Mouse (Mus musculus): ENCODE data around the gene Dsn1. TPM values are rescaled to one million over a fixed set of nuclear protein-coding genes. Genes with fewer than 3 reads are reported as not detected.

The Dsn1 gene
- polyA plus RNA-seq, 1 experiment from 2014 or later, result 53.8 TPM

DNA sequence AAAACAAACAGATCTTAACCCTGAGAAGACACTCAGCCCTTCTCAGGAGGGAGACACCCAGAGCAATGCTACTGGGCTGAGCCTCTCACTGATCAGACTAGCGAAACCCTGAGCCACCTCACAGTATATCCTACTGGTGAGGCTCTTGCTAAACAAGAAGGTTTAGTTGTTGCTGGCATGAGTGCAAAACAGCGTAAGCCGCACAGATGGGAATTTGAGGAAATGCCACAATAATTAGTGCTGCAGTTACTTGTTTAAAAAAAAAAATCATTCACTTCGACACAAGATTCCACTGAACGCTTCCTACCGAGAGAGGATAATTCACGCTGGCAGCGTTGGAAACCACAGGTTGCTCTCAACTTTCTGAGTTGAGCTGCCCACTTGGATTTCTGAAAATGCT lies 36.6 kb upstream of the Dsn1 start:
- no peaks in the 10 kb centered on the region; the same call in 1 of the 2 replicates for H3K9me3 ChIP-seq
- no peak overlapping the region for H3K27ac ChIP-seq (replicated peaks)
- DNase-seq (ENCODE audit: low spot score), result no peak
- no peaks in the 10 kb centered on the region for H3K4me1 ChIP-seq
- 92% methylated on average over 8 of the region's 8 CpGs for WGBS
- H3K36me3 ChIP-seq (replicated peaks), result peaks cover 99% of the 10 kb centered on the region
- no peak overlapping the region for H3K4me3 ChIP-seq
- H3K27me3 ChIP-seq (replicated peaks; ENCODE audit: low read depth, poor library complexity, severe bottlenecking), result no peaks in the 10 kb centered on the region

DNA sequence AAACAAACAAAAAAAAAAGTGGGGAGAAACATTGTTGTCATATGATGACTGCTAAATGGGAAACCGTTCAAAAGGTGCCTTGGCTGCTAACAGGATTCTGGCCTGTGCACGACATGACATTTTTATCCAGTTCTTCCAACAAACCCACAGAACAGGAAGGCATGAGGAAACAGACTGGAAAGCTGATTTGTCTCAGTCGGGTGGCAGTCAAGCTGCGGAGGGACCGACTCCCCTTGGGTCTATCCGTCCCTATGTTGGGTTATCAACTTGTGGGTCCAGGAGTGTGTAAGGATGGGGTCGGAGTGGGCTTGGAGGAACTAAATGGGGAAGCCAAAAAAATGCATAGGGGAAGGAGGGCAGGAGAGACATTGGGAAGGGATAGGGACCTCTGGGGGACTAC lies 34.5 kb upstream of the Dsn1 start:
- Histone ChIP-seq H3K36me3 (replicated peaks) (peaks cover 99% of the 10 kb centered on the region), H3K27me3 (replicated peaks; ENCODE audit: low read depth, poor library complexity, severe bottlenecking) (no peaks in the 10 kb centered on the region), H3K4me1 (no peaks in the 10 kb centered on the region), H3K27ac (replicated peaks) (no peak overlapping the region), H3K9me3 (no peaks in the 10 kb centered on the region; the same call in 1 of the 2 replicates), H3K4me3 (no peak overlapping the region)
- no peak for DNase-seq (ENCODE audit: low spot score)
- 95% methylated on average over 7 of the region's 7 CpGs for WGBS

DNA sequence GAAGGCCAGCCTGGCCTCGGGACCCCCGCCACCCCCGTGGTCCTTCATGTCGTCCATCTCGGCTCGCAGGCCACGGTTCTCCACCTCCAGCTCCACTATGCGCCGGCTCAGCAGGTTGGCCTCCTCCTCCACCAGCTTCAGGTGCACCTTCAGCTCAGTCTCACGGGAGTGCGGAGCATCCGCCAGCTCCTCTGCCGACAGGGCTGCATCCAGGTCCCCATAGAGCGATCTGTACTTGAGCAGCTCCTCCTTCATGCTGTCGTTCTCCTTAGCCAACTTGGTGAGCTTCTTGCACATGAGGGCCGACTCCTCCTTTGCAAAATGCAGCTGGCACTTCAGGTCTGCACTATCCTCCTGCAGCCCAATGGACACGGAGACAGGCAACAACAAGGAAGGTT lies 33.7 kb upstream of the Dsn1 start:
- H3K9me3 ChIP-seq, result no peaks in the 10 kb centered on the region; the same call in 1 of the 2 replicates
- no peak for DNase-seq (ENCODE audit: low spot score)
- H3K4me3 ChIP-seq, result no peak overlapping the region
- H3K4me1 ChIP-seq, result no peaks in the 10 kb centered on the region
- 83% methylated on average over 17 of the region's 17 CpGs for WGBS
- peaks cover 99% of the 10 kb centered on the region for H3K36me3 ChIP-seq (replicated peaks)
- H3K27me3 ChIP-seq (replicated peaks; ENCODE audit: low read depth, poor library complexity, severe bottlenecking), result no peaks in the 10 kb centered on the region
- no peak overlapping the region for H3K27ac ChIP-seq (replicated peaks)

DNA sequence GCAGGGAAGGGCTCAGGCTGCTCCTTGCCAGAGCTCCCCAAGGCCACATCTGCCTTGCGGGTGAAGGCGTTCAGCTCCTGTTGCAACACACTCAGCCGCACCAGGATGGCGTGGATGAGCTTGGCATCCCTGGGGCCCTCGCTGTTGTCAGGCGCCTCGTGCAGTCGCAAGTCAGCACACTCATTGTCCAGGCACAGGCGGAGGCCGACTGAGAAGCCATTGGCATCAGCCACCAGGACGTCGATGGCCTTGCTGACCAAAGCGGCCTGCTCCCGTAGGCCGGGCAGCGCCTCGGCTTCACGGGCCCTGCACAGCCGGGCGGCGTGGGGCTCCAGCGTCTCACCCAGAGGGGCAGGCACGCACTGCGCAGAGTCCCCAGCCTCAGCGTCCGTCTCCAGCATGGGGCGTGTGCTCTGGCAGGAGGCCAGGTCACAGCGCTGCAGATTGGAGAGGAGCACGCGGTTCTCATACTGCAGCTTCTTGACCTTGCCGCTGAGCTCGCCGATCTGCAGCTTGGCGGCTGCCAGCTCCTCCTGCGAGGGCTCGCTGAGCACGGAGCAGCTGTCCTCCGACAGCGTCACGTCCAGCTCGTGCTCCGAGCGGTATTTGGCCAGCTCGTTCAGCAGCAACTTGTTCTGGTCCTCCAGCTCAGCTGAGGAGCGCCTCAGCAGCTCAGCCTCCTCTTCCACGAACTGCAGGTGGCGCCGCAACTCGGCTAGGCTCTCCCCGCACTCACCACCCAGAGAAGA lies 33.1 kb upstream of the Dsn1 start:
- DNase-seq (ENCODE audit: low spot score), result no peak
- Histone ChIP-seq H3K36me3 (replicated peaks) (peaks cover 99% of the 10 kb centered on the region), H3K27ac (replicated peaks) (no peak overlapping the region), H3K27me3 (replicated peaks; ENCODE audit: low read depth, poor library complexity, severe bottlenecking) (no peaks in the 10 kb centered on the region), H3K4me1 (no peaks in the 10 kb centered on the region), H3K9me3 (no peaks in the 10 kb centered on the region; the same call in 1 of the 2 replicates), H3K4me3 (no peak overlapping the region)
- 91% methylated on average over 50 of the region's 50 CpGs for WGBS

DNA sequence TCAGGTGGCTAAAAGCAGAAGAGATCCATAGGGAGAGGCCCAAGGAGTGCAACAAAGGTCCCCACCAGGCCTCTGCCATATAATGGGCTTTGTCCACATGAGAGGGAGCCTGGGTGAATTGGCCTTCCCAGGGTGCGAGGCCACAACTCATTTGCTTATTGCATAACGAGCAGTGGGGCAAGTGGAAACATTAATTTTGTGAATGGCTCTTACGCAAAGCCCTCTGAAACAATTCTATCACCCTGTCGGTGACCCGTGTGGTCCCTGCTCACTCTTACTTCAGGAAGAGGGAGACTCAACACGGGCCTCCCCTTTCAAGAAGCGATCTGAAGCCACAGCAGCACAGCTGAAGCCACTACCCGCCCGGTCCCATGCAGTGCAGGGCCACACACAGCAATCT lies 30.3 kb upstream of the Dsn1 start:
- WGBS, result 87% methylated on average over 9 of the region's 9 CpGs
- no peaks in the 10 kb centered on the region for H3K27me3 ChIP-seq (replicated peaks; ENCODE audit: low read depth, poor library complexity, severe bottlenecking)
- H3K36me3 ChIP-seq (replicated peaks), result peaks cover 97% of the 10 kb centered on the region
- no peaks in the 10 kb centered on the region for H3K4me1 ChIP-seq
- no peak overlapping the region for H3K27ac ChIP-seq (replicated peaks)
- DNase-seq (ENCODE audit: low spot score), result no peak
- H3K4me3 ChIP-seq, result no peak overlapping the region
- no peaks in the 10 kb centered on the region for H3K9me3 ChIP-seq

DNA sequence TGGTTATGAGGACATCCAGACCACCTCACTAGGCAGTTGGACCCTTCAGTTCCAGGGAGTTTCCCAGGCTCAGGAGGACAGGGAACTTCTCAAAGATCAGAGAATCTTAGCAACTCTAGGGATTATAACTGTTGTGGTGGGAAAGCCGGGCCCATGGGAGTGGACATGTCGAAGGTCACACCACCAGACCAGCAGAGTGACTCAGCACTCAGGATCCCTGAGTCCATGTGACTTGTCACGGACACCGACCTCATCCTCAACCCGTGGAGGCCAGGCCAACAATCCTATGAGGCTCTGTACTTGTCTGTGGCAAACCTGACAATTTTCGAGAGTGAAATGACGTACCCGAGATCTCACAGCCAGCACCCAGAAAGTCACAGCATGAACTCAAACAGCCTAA lies 29.4 kb upstream of the Dsn1 start:
- Histone ChIP-seq H3K4me3 (no peak overlapping the region), H3K36me3 (replicated peaks) (peaks cover 96% of the 10 kb centered on the region), H3K27ac (replicated peaks) (no peak overlapping the region), H3K4me1 (no peaks in the 10 kb centered on the region), H3K9me3 (no peaks in the 10 kb centered on the region), H3K27me3 (replicated peaks; ENCODE audit: low read depth, poor library complexity, severe bottlenecking) (no peaks in the 10 kb centered on the region)
- WGBS, result 91% methylated on average over 8 of the region's 8 CpGs
- no peak for DNase-seq (ENCODE audit: low spot score)

DNA sequence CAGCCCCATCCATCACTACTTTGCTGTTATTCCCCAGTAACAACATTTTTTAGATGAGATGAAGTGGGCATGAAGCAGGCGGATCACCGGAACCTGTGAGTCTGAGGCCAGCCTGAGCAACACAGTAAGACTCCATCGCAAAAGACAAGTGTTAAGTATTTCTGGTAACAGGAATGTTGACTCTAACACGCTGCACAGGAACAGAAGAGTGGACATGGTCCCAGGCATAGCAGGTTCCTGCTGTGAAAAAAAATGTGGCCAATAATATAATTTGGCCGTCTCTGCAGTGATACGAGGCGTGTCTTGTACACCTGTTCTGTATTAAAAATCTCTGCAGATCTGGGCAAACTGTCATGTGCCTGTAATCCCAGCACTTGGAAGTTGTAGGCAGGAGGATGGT lies 28.4 kb upstream of the Dsn1 start:
- peaks cover 96% of the 10 kb centered on the region for H3K36me3 ChIP-seq (replicated peaks)
- H3K4me1 ChIP-seq, result no peaks in the 10 kb centered on the region
- no peak overlapping the region for H3K4me3 ChIP-seq
- 90% methylated on average over 7 of the region's 7 CpGs for WGBS
- H3K27me3 ChIP-seq (replicated peaks; ENCODE audit: low read depth, poor library complexity, severe bottlenecking), result no peaks in the 10 kb centered on the region
- no peak for DNase-seq (ENCODE audit: low spot score)
- H3K27ac ChIP-seq (replicated peaks), result no peak overlapping the region
- no peaks in the 10 kb centered on the region for H3K9me3 ChIP-seq

DNA sequence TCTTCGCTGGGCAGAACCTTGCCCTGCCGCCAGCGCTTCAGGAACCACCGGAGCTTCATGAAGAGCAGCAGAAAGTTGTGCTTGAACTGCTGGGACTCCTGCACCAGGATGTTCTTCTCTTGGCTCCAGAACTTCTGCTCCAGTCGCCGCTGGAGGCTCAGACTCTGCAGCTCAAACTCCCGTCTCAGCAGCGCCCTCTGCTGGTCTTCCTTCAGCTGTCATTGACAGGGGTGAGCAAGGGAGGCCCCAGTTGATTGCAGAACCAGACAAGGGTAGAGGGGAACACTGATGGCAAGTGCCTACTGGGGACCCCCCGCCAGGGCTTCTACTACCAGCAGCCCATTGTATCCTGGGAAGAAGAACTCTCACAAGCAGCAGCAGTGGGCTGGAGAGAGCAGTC lies 23.9 kb upstream of the Dsn1 start:
- H3K4me1 ChIP-seq, result no peaks in the 10 kb centered on the region
- DNase-seq (ENCODE audit: low spot score), result peak; percentile 81
- no peak overlapping the region for H3K4me3 ChIP-seq
- WGBS, result 48% methylated on average over 9 of the region's 9 CpGs
- peaks cover 8% of the 10 kb centered on the region; the same call in 1 of the 2 replicates for H3K9me3 ChIP-seq
- peaks cover 96% of the 10 kb centered on the region for H3K36me3 ChIP-seq (replicated peaks)
- no peaks in the 10 kb centered on the region for H3K27me3 ChIP-seq (replicated peaks; ENCODE audit: low read depth, poor library complexity, severe bottlenecking)
- no peak overlapping the region for H3K27ac ChIP-seq (replicated peaks)

DNA sequence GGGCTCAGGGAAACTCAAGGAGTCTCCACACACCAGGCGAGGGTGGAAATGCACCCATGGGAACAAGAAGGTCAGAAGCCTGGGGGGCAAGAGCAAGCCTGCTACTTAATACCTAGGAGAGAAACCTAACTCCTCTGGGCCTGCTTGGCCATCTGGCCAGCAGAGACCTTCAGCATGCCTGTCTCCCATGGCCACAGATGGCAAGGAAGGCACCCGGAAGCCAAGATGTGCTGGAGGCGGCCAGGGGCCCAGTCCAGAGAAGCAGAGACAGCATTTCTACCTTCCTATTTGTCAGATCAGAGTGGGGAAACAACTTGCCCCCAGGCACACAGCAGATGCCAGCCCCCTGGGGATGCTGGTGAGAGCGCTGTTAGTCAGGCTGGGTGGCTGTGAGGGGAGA lies 21.3 kb upstream of the Dsn1 start:
- Histone ChIP-seq H3K9me3 (peaks cover 17% of the 10 kb centered on the region), H3K4me3 (no peak overlapping the region), H3K27me3 (replicated peaks; ENCODE audit: low read depth, poor library complexity, severe bottlenecking) (no peaks in the 10 kb centered on the region), H3K36me3 (replicated peaks) (peaks cover 99% of the 10 kb centered on the region), H3K27ac (replicated peaks) (no peak overlapping the region), H3K4me1 (no peaks in the 10 kb centered on the region)
- no peak for DNase-seq (ENCODE audit: low spot score)
- 91% methylated on average over 4 of the region's 4 CpGs for WGBS

DNA sequence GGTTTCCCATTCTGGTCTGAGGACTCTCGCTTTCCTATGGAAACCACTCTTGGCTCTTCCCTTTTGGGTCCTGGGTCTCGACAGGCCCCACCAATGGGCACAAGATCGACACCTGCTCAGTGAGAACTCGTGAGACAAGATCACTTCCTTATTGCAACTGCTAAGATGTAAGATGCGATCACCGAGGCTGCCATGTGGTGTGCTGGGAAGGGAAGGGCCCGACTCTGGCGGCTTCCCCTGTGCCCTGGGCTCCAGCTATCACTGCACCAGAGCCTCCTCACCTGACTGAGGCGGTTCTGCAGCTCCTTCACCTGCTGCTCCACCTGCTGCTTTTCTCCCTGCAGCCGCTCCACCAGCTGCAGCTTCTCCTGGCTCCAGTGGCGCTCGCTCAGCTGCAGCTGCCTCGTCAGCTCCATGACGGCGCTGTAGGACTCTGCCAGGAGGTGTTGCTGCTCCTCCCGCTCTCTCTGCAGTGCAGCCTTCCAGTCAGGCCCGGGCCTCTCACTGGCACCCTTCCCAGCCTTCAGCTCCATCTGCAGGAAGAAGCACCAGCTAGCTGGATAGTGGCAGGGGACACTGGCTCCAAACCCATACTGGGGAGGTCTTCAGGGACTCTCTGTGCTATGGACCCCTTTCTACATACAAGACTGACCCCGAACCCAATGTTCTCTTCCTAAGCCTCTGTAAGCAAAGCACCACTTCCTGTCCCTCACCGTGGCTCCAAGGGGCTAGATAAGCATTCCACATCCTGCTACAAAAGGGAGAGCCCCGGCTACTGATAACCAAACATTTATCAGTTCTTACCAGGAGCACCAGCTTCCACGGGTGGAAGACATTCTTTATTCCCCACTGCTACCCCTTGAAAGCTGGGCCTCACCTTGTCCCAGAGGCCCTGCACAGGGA lies 20.4 kb upstream of the Dsn1 start:
- Histone ChIP-seq H3K9me3 (peaks cover 17% of the 10 kb centered on the region), H3K4me3 (peak overlapping the region; percentile 16; the same call in 1 of the 2 replicates), H3K36me3 (replicated peaks) (peaks cover 99% of the 10 kb centered on the region), H3K27me3 (replicated peaks; ENCODE audit: low read depth, poor library complexity, severe bottlenecking) (no peaks in the 10 kb centered on the region), H3K27ac (replicated peaks) (no peak overlapping the region), H3K4me1 (no peaks in the 10 kb centered on the region)
- no peak for DNase-seq (ENCODE audit: low spot score)
- 92% methylated on average over 21 of the region's 21 CpGs for WGBS

DNA sequence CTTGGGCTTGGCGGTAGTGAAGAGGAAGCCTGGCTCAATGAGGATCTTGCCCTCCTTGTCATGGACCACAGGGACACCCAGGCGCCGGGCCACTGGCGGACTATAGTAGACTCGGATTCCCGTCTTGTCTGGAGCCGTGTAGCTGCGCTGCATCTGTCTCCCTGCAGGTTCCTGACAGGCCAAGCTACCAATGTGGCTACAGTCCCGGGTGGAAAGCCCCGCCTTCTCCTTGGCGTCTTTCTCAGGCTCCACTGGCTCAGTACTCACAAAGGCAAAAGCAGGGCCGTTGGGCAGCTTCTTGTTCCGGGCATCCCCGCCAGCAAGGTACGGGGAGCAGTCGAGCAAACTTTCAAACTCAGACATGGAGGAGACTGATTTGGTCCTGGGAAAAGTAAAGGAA lies 14.2 kb upstream of the Dsn1 start:
- Histone ChIP-seq H3K9me3 (peaks cover 11% of the 10 kb centered on the region), H3K27me3 (replicated peaks; ENCODE audit: low read depth, poor library complexity, severe bottlenecking) (no peaks in the 10 kb centered on the region), H3K36me3 (replicated peaks) (peaks cover 100% of the 10 kb centered on the region), H3K4me1 (no peaks in the 10 kb centered on the region), H3K27ac (replicated peaks) (no peak overlapping the region), H3K4me3 (no peak overlapping the region)
- no peak for DNase-seq (ENCODE audit: low spot score)
- 96% methylated on average over 16 of the region's 16 CpGs for WGBS

DNA sequence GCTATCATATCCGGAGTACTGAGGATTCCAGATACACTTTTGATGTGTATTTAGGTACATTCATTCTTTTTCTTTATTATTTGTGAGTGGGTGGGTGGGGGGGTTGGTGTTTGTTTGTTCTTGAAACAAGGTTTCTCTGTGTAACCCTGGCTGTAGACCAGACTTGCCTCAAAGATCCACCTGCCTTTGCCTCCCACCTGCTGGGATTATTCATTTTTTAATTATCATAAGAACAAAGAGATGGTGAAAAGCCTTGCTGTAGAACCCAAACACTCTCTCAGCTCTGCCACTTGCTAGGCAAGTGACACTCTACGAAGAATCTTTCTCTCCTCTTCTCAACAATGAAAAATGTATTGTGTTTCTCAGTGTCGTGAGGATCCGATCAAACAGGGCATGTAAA lies 12.3 kb upstream of the Dsn1 start:
- 90% methylated on average over 4 of the region's 4 CpGs for WGBS
- H3K4me1 ChIP-seq, result no peaks in the 10 kb centered on the region
- H3K4me3 ChIP-seq, result no peak overlapping the region
- H3K27ac ChIP-seq (replicated peaks), result no peak overlapping the region
- H3K9me3 ChIP-seq, result no peaks in the 10 kb centered on the region
- DNase-seq (ENCODE audit: low spot score), result no peak
- peaks cover 100% of the 10 kb centered on the region for H3K36me3 ChIP-seq (replicated peaks)
- H3K27me3 ChIP-seq (replicated peaks; ENCODE audit: low read depth, poor library complexity, severe bottlenecking), result no peaks in the 10 kb centered on the region
